Mouse (Mus musculus): ENCODE results near the gene Ndufs2.

DNA sequence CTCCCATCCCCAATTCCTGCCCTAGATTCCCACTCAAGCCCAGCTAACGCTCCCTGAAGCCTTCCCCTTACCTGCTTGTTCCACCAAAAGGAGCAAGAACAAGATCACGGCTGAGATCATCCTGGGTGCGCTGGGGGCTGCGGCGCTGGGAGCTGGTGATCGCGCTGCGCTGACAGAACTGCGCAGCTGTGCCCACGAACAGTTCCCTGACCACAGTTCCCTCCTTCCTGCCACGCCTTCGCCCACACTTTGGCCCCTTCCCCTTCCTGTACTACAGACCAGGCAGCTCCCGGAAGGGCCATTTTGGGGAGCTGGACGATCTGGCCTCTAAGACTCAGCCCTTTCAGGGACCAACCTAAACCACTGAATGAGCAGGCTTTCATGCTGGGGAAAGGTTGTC is 17.1 kb downstream of the Ndufs2 start, which contains the start of gene Fcer1g:
- TF ChIP-seq POLR2A (IDR thresholded peaks at IDR 0.05; ENCODE audit: control insufficient read depth, extremely low read depth, insufficient read depth, low read length, poor library complexity) (no peak), CTCF (IDR thresholded peaks at IDR 0.05; ENCODE audit: borderline replicate concordance, control insufficient read depth, extremely low read depth, insufficient read depth, low read length, poor library complexity) (no peak)

Measured in thymus, adult 2 months (tissue).